Mouse (Mus musculus) WW6 (cell line): Measurements from ENCODE around the gene Gm5941.
"Not testable (repeated sequence)": the region's sequence is repeated elsewhere in the genome, so short reads cannot be mapped to it uniquely, and the experiment has no call there.

Experiments used
- DNase-seq: peaks from one replicate; pipeline ENCODE4 v3.0.0-alpha.2; 2013; ENCODE audit warnings: low read depth, low spot score

Gene Gm5941

DNA sequence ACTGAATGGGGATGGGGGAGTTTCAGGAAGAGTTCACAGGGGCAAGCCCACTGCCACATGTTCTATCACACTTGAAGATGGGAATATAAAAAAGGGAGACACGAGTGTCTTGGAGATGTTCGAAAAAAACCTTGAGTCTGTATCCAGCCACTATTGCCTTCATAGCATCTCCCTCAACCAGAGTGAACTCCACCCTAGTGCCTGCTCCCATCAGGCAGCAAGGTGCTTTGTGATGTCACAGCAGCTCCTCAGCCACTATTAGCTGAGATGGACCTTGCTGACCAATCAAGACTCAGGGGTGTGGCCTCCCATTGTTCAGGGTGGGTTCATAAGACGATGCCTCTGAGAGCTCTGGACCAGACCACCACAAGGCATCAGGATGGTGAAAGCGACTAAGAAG, at the start of gene Gm5941:
Gene Gm5941 (plus strand): TSS at position 301 of the 400 bp plus-strand sequence.
- not testable (repeated sequence) for DNase-seq

DNA sequence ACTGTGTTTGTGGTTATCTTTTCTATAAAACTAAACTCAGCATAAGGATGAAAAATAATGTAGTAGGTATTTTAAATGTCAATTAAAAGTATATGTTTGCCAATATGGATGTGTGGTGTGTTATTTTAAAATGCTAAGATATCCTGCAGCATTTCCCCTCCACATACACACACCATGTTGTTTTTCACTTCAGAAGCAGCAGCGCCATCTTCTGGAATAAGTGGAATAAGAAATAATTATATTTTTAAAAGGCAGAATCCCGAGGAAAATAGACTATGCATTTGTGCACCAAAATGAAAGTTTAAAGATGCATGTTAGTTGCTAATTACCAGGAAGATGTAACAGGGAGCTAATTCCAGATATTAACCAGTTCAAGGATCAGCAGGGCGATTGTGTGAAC, 29.3 kb upstream of the Gm5941 start:
- no peak for DNase-seq

- DNase-seq, result no peak
These were observed 25.0 kb upstream of the Gm5941 start for GRCm38 (mm10) chrX:92464773-92465172.

DNA sequence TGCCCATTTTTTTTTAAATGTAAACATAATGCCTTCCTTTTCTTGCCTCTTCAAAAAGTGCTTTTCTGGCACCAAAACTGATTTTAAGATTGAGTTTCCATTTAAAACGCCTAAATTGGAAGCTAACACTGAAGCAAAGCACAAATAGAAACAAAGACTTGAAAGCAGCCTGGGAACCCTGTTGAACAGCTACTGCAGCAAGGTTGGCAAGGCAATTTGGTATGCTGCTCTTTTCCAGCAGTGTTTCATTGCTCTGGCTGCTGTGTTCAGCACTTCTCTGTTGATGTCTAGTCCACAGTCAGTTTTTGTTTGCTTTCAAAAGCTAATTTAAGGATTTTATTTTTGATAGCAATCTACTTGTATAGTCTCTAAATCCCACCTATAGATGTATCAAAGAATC, 8.5 kb downstream of the Gm5941 start:
- no peak for DNase-seq

DNA sequence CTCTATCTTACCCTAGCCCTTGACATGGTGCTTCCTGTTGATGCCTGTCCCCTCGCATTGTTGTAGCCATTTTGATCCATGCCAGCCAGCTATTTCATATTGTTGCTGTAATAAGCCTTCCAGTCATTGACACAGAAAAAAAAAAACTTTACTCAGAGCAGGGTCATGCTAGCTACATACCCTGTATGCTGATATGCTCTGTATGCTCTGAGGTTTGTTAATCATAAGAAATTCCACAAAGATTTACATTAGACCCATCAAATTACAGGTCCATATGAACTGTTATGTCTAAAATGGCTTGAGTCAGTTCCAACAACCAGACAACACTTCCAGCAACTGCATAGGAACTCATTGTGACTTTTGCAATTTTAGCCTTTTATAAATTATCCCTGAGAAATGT, 38.1 kb downstream of the Gm5941 start:
- no peak for DNase-seq
